Mouse (Mus musculus): ENCODE data around the gene Olfr320. TPM values are rescaled to one million over a fixed set of nuclear protein-coding genes. Genes with fewer than 3 reads are reported as not detected.

Olfr320 gene
- not detected in 2 replicates for polyA plus RNA-seq (2016; fragmentation: Nextera tagmentation; extraction: Ambion mirVana)

GRCm38 (mm10) chr11:58680799-58681198 lies at the start of gene Olfr320:
Gene Olfr320 (plus strand): TSS chr11:58681099.
- Histone ChIP-seq H3K4me1 (no peaks in the 10 kb centered on the region), H3K36me3 (no peaks in the 10 kb centered on the region), H3K27me3 (replicated peaks) (no peaks in the 10 kb centered on the region), H3K27ac (no peak within 1 kb of the TSS), H3K9me3 (replicated peaks) (no peaks in the 10 kb centered on the region), H3K4me3 (no peak within 1 kb of the TSS), H3K4me2 (no peak within 1 kb of the TSS), H3K9ac (no peak within 1 kb of the TSS)
- no peak for ATAC-seq
- 53% methylated on average over 1 of the region's 1 CpGs for WGBS (ENCODE audit: insufficient replicate concordance)

- H3K4me3 ChIP-seq = no peak overlapping the region
- ATAC-seq = no peak
Observed at GRCm38 (mm10) chr11:58634878-58635277, 46.0 kb upstream of the Olfr320 start.

GRCm38 (mm10) chr11:58636376-58636977 lies 44.4 kb upstream of the Olfr320 start:
- Histone ChIP-seq H3K36me3 (no peaks in the 10 kb centered on the region), H3K9me3 (replicated peaks) (no peaks in the 10 kb centered on the region), H3K4me1 (peaks cover 35% of the 10 kb centered on the region), H3K9ac (no peak overlapping the region), H3K4me3 (no peak overlapping the region), H3K4me2 (no peak overlapping the region; the same call in 1 of the 2 replicates), H3K27ac (no peak overlapping the region), H3K27me3 (replicated peaks) (0 out of 2 replicates have a peak, but pooled peaks cover 12% of the 10 kb centered on the region)
- no peak for ATAC-seq
- 1% methylated on average over 4 of the region's 4 CpGs for WGBS (ENCODE audit: insufficient replicate concordance)

More at GRCm38 (mm10) chr11:58634878-58635277, 46.0 kb upstream of the Olfr320 start:
- H3K4me2 ChIP-seq = no peak overlapping the region
- no peaks in the 10 kb centered on the region for H3K36me3 ChIP-seq
- no peak overlapping the region for H3K9ac ChIP-seq
- peaks cover 22% of the 10 kb centered on the region for H3K4me1 ChIP-seq
- H3K27ac ChIP-seq = no peak overlapping the region
- no peaks in the 10 kb centered on the region for H3K9me3 ChIP-seq (replicated peaks)
- 0 out of 2 replicates have a peak, but pooled peaks cover 4% of the 10 kb centered on the region for H3K27me3 ChIP-seq (replicated peaks)
- 58% methylated on average over 4 of the region's 4 CpGs for WGBS (ENCODE audit: insufficient replicate concordance)

- Histone ChIP-seq H3K9ac (no peak overlapping the region), H3K4me3 (no peak overlapping the region), H3K9me3 (replicated peaks) (no peaks in the 10 kb centered on the region), H3K36me3 (peaks cover 5% of the 10 kb centered on the region), H3K4me1 (peaks cover 49% of the 10 kb centered on the region), H3K27me3 (replicated peaks) (0 out of 2 replicates have a peak, but pooled peaks cover 12% of the 10 kb centered on the region), H3K27ac (no peak overlapping the region), H3K4me2 (no peak overlapping the region)
- no peak for ATAC-seq
- 72% methylated on average over 7 of the region's 7 CpGs for WGBS (ENCODE audit: insufficient replicate concordance)
Observed at GRCm38 (mm10) chr11:58638176-58638701, 42.7 kb upstream of the Olfr320 start.

- Histone ChIP-seq H3K4me1 (peaks cover 51% of the 10 kb centered on the region), H3K36me3 (peaks cover 25% of the 10 kb centered on the region), H3K4me3 (peak within 1 kb of the TSS; percentile 74), H3K27ac (peak within 1 kb of the TSS; percentile 99), H3K9me3 (replicated peaks) (no peaks in the 10 kb centered on the region), H3K27me3 (replicated peaks) (0 out of 2 replicates have a peak, but pooled peaks cover 12% of the 10 kb centered on the region), H3K9ac (peak within 1 kb of the TSS; percentile 95), H3K4me2 (peak within 1 kb of the TSS; percentile 83)
- 5% methylated on average over 34 of the region's 34 CpGs for WGBS (ENCODE audit: insufficient replicate concordance)
- peak; percentile 56 for ATAC-seq
Observed at GRCm38 (mm10) chr11:58640272-58640867, 40.5 kb upstream of the Olfr320 start, which contains the start of gene Trim58. Gene Trim58 (plus strand): TSS chr11:58640465.

- Histone ChIP-seq H3K9ac (peak overlapping the region; percentile 95), H3K4me3 (peak overlapping the region; percentile 74), H3K4me1 (peaks cover 53% of the 10 kb centered on the region), H3K9me3 (replicated peaks) (no peaks in the 10 kb centered on the region), H3K4me2 (peak overlapping the region; percentile 83), H3K27me3 (replicated peaks) (0 out of 2 replicates have a peak, but pooled peaks cover 12% of the 10 kb centered on the region), H3K27ac (peak overlapping the region; percentile 99), H3K36me3 (peaks cover 32% of the 10 kb centered on the region)
- ATAC-seq = peak; percentile 75
- WGBS (ENCODE audit: insufficient replicate concordance) = 6% methylated on average over 14 of the region's 14 CpGs
Observed at GRCm38 (mm10) chr11:58641057-58641456, 39.8 kb upstream of the Olfr320 start.

- ATAC-seq = peak; percentile 97
- H3K27ac ChIP-seq = peak overlapping the region; percentile 99
Observed at GRCm38 (mm10) chr11:58641638-58642358, 39.1 kb upstream of the Olfr320 start.

GRCm38 (mm10) chr11:58643350-58643749 lies 37.5 kb upstream of the Olfr320 start:
- Histone ChIP-seq H3K9ac (peak overlapping the region; percentile 95; the same call in 1 of the 2 replicates), H3K4me1 (peaks cover 48% of the 10 kb centered on the region), H3K27me3 (replicated peaks) (0 out of 2 replicates have a peak, but pooled peaks cover 10% of the 10 kb centered on the region), H3K9me3 (replicated peaks) (no peaks in the 10 kb centered on the region), H3K36me3 (peaks cover 54% of the 10 kb centered on the region), H3K4me2 (peak overlapping the region; percentile 83), H3K27ac (peak overlapping the region; percentile 99), H3K4me3 (peak overlapping the region; percentile 48)
- ATAC-seq = no peak
- 22% methylated on average over 6 of the region's 6 CpGs for WGBS (ENCODE audit: insufficient replicate concordance)

More at GRCm38 (mm10) chr11:58641638-58642358, 39.1 kb upstream of the Olfr320 start:
- WGBS (ENCODE audit: insufficient replicate concordance) = 44% methylated on average over 13 of the region's 13 CpGs
- peak overlapping the region; percentile 83 for H3K4me2 ChIP-seq
- H3K4me1 ChIP-seq = peaks cover 50% of the 10 kb centered on the region
- H3K4me3 ChIP-seq = peak overlapping the region; percentile 74
- peaks cover 39% of the 10 kb centered on the region for H3K36me3 ChIP-seq
- peak overlapping the region; percentile 95 for H3K9ac ChIP-seq
- H3K27me3 ChIP-seq (replicated peaks) = 0 out of 2 replicates have a peak, but pooled peaks cover 12% of the 10 kb centered on the region
- H3K9me3 ChIP-seq (replicated peaks) = no peaks in the 10 kb centered on the region

- no peak overlapping the region for H3K4me3 ChIP-seq
- H3K9me3 ChIP-seq (replicated peaks) = no peaks in the 10 kb centered on the region
- H3K4me1 ChIP-seq = no peaks in the 10 kb centered on the region
- H3K36me3 ChIP-seq = peaks cover 31% of the 10 kb centered on the region
- no peak overlapping the region for H3K27ac ChIP-seq
- peaks cover 5% of the 10 kb centered on the region; the same call in 1 of the 2 replicates for H3K27me3 ChIP-seq (replicated peaks)
- WGBS (ENCODE audit: insufficient replicate concordance) = 89% methylated on average over 3 of the region's 3 CpGs
- ATAC-seq = no peak
- no peak overlapping the region for H3K9ac ChIP-seq
- H3K4me2 ChIP-seq = no peak overlapping the region
Observed at GRCm38 (mm10) chr11:58655151-58655550, 25.7 kb upstream of the Olfr320 start.

- Histone ChIP-seq H3K27me3 (replicated peaks) (peaks cover 5% of the 10 kb centered on the region; the same call in 1 of the 2 replicates), H3K4me1 (no peaks in the 10 kb centered on the region), H3K36me3 (no peaks in the 10 kb centered on the region), H3K4me2 (no peak within 1 kb of the TSS), H3K9ac (no peak within 1 kb of the TSS), H3K9me3 (replicated peaks) (no peaks in the 10 kb centered on the region), H3K27ac (no peak within 1 kb of the TSS), H3K4me3 (no peak within 1 kb of the TSS)
- WGBS (ENCODE audit: insufficient replicate concordance) = 75% methylated on average over 4 of the region's 4 CpGs
- no peak for ATAC-seq
Observed at GRCm38 (mm10) chr11:58658596-58658995, 22.3 kb upstream of the Olfr320 start, which contains the start of gene Olfr322. Gene Olfr322 (plus strand): TSS chr11:58658782.

- no peak for ATAC-seq
Observed at GRCm38 (mm10) chr11:58669252-58669651, 11.6 kb upstream of the Olfr320 start.

More at GRCm38 (mm10) chr11:58669252-58669651, 11.6 kb upstream of the Olfr320 start:
- H3K9ac ChIP-seq = no peak overlapping the region
- H3K27me3 ChIP-seq (replicated peaks) = no peaks in the 10 kb centered on the region
- H3K4me3 ChIP-seq = no peak overlapping the region
- no peaks in the 10 kb centered on the region for H3K9me3 ChIP-seq (replicated peaks)
- H3K4me2 ChIP-seq = no peak overlapping the region
- no peak overlapping the region for H3K27ac ChIP-seq
- H3K36me3 ChIP-seq = no peaks in the 10 kb centered on the region
- H3K4me1 ChIP-seq = no peaks in the 10 kb centered on the region
